Mouse (Mus musculus): ENCODE results near the gene Foxj3. TPM values are rescaled to one million over a fixed set of nuclear protein-coding genes. Genes with fewer than 3 reads are reported as not detected.

Gene Foxj3
- polyA plus RNA-seq, 1 experiment from 2014 or later = 30.7 TPM

GRCm38 (mm10) chr4:119550864-119551263 lies 14.1 kb downstream of the Foxj3 start:
- Histone ChIP-seq H3K27ac (ENCODE audit: low read depth, low read length) (no peak overlapping the region), H3K36me3 (ENCODE audit: control insufficient read depth, insufficient read depth, low read length) (no peaks in the 10 kb centered on the region), H3K4me1 (ENCODE audit: control insufficient read depth, insufficient read depth, low read length) (no peaks in the 10 kb centered on the region), H3K9me3 (ENCODE audit: control insufficient read depth, low read length) (no peaks in the 10 kb centered on the region), H3K9ac (replicated peaks; ENCODE audit: low read depth, low read length) (no peak overlapping the region), H3K4me2 (ENCODE audit: low read depth, low read length) (no peak overlapping the region), H3K27me3 (ENCODE audit: control insufficient read depth, insufficient read depth, low read length) (no peaks in the 10 kb centered on the region), H3K4me3 (ENCODE audit: low read depth, low read length) (no peak overlapping the region)
- WGBS = 90% methylated on average over 1 of the region's 1 CpGs
- ATAC-seq (ENCODE audit: low read depth) = no peak

- Histone ChIP-seq H3K4me1 (ENCODE audit: control insufficient read depth, insufficient read depth, low read length) (0 out of 2 replicates have a peak, but pooled peaks cover 2% of the 10 kb centered on the region), H3K36me3 (ENCODE audit: control insufficient read depth, insufficient read depth, low read length) (no peaks in the 10 kb centered on the region), H3K4me2 (ENCODE audit: low read depth, low read length) (no peak overlapping the region), H3K9me3 (ENCODE audit: control insufficient read depth, low read length) (no peaks in the 10 kb centered on the region), H3K9ac (replicated peaks; ENCODE audit: low read depth, low read length) (no peak overlapping the region), H3K27ac (ENCODE audit: low read depth, low read length) (no peak overlapping the region), H3K27me3 (ENCODE audit: control insufficient read depth, insufficient read depth, low read length) (no peaks in the 10 kb centered on the region), H3K4me3 (ENCODE audit: low read depth, low read length) (no peak overlapping the region)
- WGBS = 85% methylated on average over 2 of the region's 2 CpGs
- no peak for ATAC-seq (ENCODE audit: low read depth)
These were observed 18.7 kb downstream of the Foxj3 start for GRCm38 (mm10) chr4:119555466-119555865.

- Histone ChIP-seq H3K9ac (replicated peaks; ENCODE audit: low read depth, low read length) (no peak overlapping the region), H3K4me2 (ENCODE audit: low read depth, low read length) (no peak overlapping the region), H3K4me3 (ENCODE audit: low read depth, low read length) (no peak overlapping the region), H3K27ac (ENCODE audit: low read depth, low read length) (no peak overlapping the region), H3K27me3 (ENCODE audit: control insufficient read depth, insufficient read depth, low read length) (no peaks in the 10 kb centered on the region), H3K4me1 (ENCODE audit: control insufficient read depth, insufficient read depth, low read length) (no peaks in the 10 kb centered on the region), H3K36me3 (ENCODE audit: control insufficient read depth, insufficient read depth, low read length) (no peaks in the 10 kb centered on the region), H3K9me3 (ENCODE audit: control insufficient read depth, low read length) (no peaks in the 10 kb centered on the region)
- ATAC-seq (ENCODE audit: low read depth) = no peak
These were observed 26.3 kb downstream of the Foxj3 start for GRCm38 (mm10) chr4:119563136-119563535.

GRCm38 (mm10) chr4:119566322-119566835 lies 29.6 kb downstream of the Foxj3 start:
- 85% methylated on average over 4 of the region's 4 CpGs for WGBS
- Histone ChIP-seq H3K9ac (replicated peaks; ENCODE audit: low read depth, low read length) (no peak overlapping the region), H3K27ac (ENCODE audit: low read depth, low read length) (no peak overlapping the region), H3K4me1 (ENCODE audit: control insufficient read depth, insufficient read depth, low read length) (no peaks in the 10 kb centered on the region), H3K4me2 (ENCODE audit: low read depth, low read length) (no peak overlapping the region), H3K27me3 (ENCODE audit: control insufficient read depth, insufficient read depth, low read length) (no peaks in the 10 kb centered on the region), H3K36me3 (ENCODE audit: control insufficient read depth, insufficient read depth, low read length) (no peaks in the 10 kb centered on the region), H3K4me3 (ENCODE audit: low read depth, low read length) (no peak overlapping the region), H3K9me3 (ENCODE audit: control insufficient read depth, low read length) (no peaks in the 10 kb centered on the region)
- ATAC-seq (ENCODE audit: low read depth) = no peak

GRCm38 (mm10) chr4:119572682-119573081 lies 35.9 kb downstream of the Foxj3 start:
- WGBS = 96% methylated on average over 3 of the region's 3 CpGs
- H3K27me3 ChIP-seq (ENCODE audit: control insufficient read depth, insufficient read depth, low read length) = no peaks in the 10 kb centered on the region
- no peak overlapping the region for H3K4me3 ChIP-seq (ENCODE audit: low read depth, low read length)
- no peak overlapping the region for H3K9ac ChIP-seq (replicated peaks; ENCODE audit: low read depth, low read length)
- H3K4me2 ChIP-seq (ENCODE audit: low read depth, low read length) = no peak overlapping the region
- ATAC-seq (ENCODE audit: low read depth) = no peak
- H3K9me3 ChIP-seq (ENCODE audit: control insufficient read depth, low read length) = no peaks in the 10 kb centered on the region
- no peaks in the 10 kb centered on the region for H3K4me1 ChIP-seq (ENCODE audit: control insufficient read depth, insufficient read depth, low read length)
- 0 out of 2 replicates have a peak, but pooled peaks cover 2% of the 10 kb centered on the region for H3K36me3 ChIP-seq (ENCODE audit: control insufficient read depth, insufficient read depth, low read length)
- H3K27ac ChIP-seq (ENCODE audit: low read depth, low read length) = no peak overlapping the region

- WGBS = 83% methylated on average over 2 of the region's 2 CpGs
- no peak for ATAC-seq (ENCODE audit: low read depth)
- Histone ChIP-seq H3K4me3 (ENCODE audit: low read depth, low read length) (no peak overlapping the region), H3K4me1 (ENCODE audit: control insufficient read depth, insufficient read depth, low read length) (no peaks in the 10 kb centered on the region), H3K27me3 (ENCODE audit: control insufficient read depth, insufficient read depth, low read length) (no peaks in the 10 kb centered on the region), H3K36me3 (ENCODE audit: control insufficient read depth, insufficient read depth, low read length) (0 out of 2 replicates have a peak, but pooled peaks cover 2% of the 10 kb centered on the region), H3K9me3 (ENCODE audit: control insufficient read depth, low read length) (no peaks in the 10 kb centered on the region), H3K27ac (ENCODE audit: low read depth, low read length) (no peak overlapping the region), H3K9ac (replicated peaks; ENCODE audit: low read depth, low read length) (no peak overlapping the region), H3K4me2 (ENCODE audit: low read depth, low read length) (no peak overlapping the region)
These were observed 37.7 kb downstream of the Foxj3 start for GRCm38 (mm10) chr4:119574504-119574903.

- Histone ChIP-seq H3K9me3 (ENCODE audit: control insufficient read depth, low read length) (no peaks in the 10 kb centered on the region), H3K4me1 (ENCODE audit: control insufficient read depth, insufficient read depth, low read length) (no peaks in the 10 kb centered on the region), H3K27me3 (ENCODE audit: control insufficient read depth, insufficient read depth, low read length) (no peaks in the 10 kb centered on the region), H3K27ac (ENCODE audit: low read depth, low read length) (no peak overlapping the region), H3K4me2 (ENCODE audit: low read depth, low read length) (no peak overlapping the region), H3K9ac (replicated peaks; ENCODE audit: low read depth, low read length) (no peak overlapping the region), H3K4me3 (ENCODE audit: low read depth, low read length) (no peak overlapping the region), H3K36me3 (ENCODE audit: control insufficient read depth, insufficient read depth, low read length) (0 out of 2 replicates have a peak, but pooled peaks cover 2% of the 10 kb centered on the region)
- ATAC-seq (ENCODE audit: low read depth) = no peak
- WGBS = 96% methylated on average over 3 of the region's 3 CpGs
These were observed 38.7 kb downstream of the Foxj3 start for GRCm38 (mm10) chr4:119575459-119575858.

GRCm38 (mm10) chr4:119588037-119588436 lies 51.2 kb downstream of the Foxj3 start:
- H3K9me3 ChIP-seq (ENCODE audit: control insufficient read depth, low read length) = no peaks in the 10 kb centered on the region
- ATAC-seq (ENCODE audit: low read depth) = no peak
- H3K27me3 ChIP-seq (ENCODE audit: control insufficient read depth, insufficient read depth, low read length) = no peaks in the 10 kb centered on the region
- 0 out of 2 replicates have a peak, but pooled peaks cover 3% of the 10 kb centered on the region for H3K36me3 ChIP-seq (ENCODE audit: control insufficient read depth, insufficient read depth, low read length)
- no peak overlapping the region for H3K9ac ChIP-seq (replicated peaks; ENCODE audit: low read depth, low read length)
- WGBS = over 99% methylated on average over 2 of the region's 2 CpGs
- no peak overlapping the region for H3K4me2 ChIP-seq (ENCODE audit: low read depth, low read length)
- no peak overlapping the region for H3K27ac ChIP-seq (ENCODE audit: low read depth, low read length)
- H3K4me3 ChIP-seq (ENCODE audit: low read depth, low read length) = no peak overlapping the region
- H3K4me1 ChIP-seq (ENCODE audit: control insufficient read depth, insufficient read depth, low read length) = no peaks in the 10 kb centered on the region

GRCm38 (mm10) chr4:119589423-119589822 lies 52.6 kb downstream of the Foxj3 start:
- Histone ChIP-seq H3K36me3 (ENCODE audit: control insufficient read depth, insufficient read depth, low read length) (0 out of 2 replicates have a peak, but pooled peaks cover 3% of the 10 kb centered on the region), H3K4me1 (ENCODE audit: control insufficient read depth, insufficient read depth, low read length) (no peaks in the 10 kb centered on the region), H3K4me2 (ENCODE audit: low read depth, low read length) (no peak overlapping the region), H3K9me3 (ENCODE audit: control insufficient read depth, low read length) (no peaks in the 10 kb centered on the region), H3K27ac (ENCODE audit: low read depth, low read length) (no peak overlapping the region), H3K27me3 (ENCODE audit: control insufficient read depth, insufficient read depth, low read length) (no peaks in the 10 kb centered on the region), H3K4me3 (ENCODE audit: low read depth, low read length) (no peak overlapping the region), H3K9ac (replicated peaks; ENCODE audit: low read depth, low read length) (no peak overlapping the region)
- no peak for ATAC-seq (ENCODE audit: low read depth)
- 93% methylated on average over 2 of the region's 2 CpGs for WGBS

Data from neural tube, embryonic 14.5 days (tissue).